Mouse (Mus musculus) cerebral cortex, adult 2 months (tissue): Measurements from ENCODE around the gene Rcor1.

Source experiments
- WGBS: fragments of 180-500 bp; shearing (Covaris S2); methylation state at CpG from one replicate; pipeline ENCODE4 v1.1.7; 2018; 5-methylcytosine and 5-hydroxymethylcytosine counted together

Rcor1 gene

GRCm38 (mm10) chr12:111021138-111021537, 18.0 kb upstream of the Rcor1 start:
- 62% methylated on average over 1 of the region's 1 CpGs for WGBS

DNA sequence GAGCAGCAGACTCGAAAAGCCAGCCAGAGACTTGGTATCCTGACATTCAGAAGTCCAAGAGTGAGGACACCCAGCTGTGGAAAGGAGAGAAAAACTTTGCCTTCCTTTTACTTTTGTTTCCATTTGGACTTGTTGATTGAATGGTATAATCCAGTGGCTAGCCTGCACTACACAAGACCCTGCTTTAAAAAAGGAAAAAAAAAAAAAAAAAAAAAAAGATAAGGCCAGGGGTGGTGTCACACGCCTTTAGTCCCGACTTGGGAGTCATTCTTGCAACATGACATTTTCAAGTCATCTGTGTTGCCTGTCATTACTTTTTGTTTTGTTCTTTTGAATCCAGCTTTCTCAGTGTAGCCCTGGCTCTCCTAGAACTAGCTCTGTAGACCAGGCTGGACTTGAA, 17.6 kb upstream of the Rcor1 start:
- 86% methylated on average over 3 of the region's 3 CpGs for WGBS

DNA sequence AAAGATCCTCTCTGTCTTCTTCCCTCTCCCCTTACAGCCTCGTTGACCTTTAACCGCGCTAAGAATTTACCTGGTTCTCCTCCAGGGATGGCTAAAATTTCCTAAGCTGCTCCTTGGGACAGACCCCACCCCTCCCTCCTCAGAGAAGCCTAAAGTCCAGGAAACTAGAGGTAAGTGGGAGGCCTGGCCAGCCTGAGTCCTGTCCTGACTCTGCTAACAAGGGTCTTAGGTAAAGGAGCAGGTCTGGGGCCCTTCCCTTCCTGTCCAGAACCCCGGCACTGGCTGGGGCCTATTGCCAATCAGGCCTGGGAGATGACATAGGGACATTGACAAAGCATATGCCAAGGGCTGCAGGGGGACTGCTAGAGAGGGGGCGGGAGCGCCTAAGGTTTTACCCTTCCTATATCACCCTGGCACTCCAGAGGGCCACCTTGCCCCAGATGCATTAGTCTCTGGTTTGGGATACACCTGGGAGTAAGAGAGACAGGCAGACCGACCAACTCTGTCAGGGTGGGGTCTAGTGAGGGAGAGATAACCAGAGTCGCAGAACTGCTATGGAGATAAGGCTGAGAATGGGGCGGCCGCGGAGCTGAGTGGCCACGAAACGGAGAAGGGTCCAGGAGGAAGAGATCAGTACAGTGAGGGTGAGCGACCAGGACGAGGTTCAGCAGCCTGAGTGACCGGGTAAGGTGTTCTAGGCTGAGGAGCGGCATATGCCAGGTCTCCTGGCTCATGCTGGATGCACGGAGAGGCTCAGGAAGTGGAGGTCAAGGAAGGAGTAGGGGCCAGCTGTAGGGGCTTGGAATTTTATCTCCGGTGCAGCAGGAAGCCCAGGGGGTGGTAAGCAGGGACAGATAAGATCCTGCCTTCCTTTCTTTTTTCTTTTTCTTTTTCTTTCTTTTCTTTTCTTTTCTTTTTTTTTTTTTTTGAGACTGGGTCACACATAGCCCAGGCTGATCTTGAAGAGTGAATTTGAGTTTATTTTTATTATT, 10.7 kb upstream of the Rcor1 start:
- WGBS, result 85% methylated on average over 19 of the region's 19 CpGs

GRCm38 (mm10) chr12:111029291-111029890, 9.8 kb upstream of the Rcor1 start:
- 84% methylated on average over 7 of the region's 7 CpGs for WGBS

GRCm38 (mm10) chr12:111032839-111033238, 6.3 kb upstream of the Rcor1 start:
- WGBS, result 78% methylated on average over 5 of the region's 5 CpGs

GRCm38 (mm10) chr12:111035182-111035824, 3.8 kb upstream of the Rcor1 start:
- 76% methylated on average over 12 of the region's 12 CpGs for WGBS

DNA sequence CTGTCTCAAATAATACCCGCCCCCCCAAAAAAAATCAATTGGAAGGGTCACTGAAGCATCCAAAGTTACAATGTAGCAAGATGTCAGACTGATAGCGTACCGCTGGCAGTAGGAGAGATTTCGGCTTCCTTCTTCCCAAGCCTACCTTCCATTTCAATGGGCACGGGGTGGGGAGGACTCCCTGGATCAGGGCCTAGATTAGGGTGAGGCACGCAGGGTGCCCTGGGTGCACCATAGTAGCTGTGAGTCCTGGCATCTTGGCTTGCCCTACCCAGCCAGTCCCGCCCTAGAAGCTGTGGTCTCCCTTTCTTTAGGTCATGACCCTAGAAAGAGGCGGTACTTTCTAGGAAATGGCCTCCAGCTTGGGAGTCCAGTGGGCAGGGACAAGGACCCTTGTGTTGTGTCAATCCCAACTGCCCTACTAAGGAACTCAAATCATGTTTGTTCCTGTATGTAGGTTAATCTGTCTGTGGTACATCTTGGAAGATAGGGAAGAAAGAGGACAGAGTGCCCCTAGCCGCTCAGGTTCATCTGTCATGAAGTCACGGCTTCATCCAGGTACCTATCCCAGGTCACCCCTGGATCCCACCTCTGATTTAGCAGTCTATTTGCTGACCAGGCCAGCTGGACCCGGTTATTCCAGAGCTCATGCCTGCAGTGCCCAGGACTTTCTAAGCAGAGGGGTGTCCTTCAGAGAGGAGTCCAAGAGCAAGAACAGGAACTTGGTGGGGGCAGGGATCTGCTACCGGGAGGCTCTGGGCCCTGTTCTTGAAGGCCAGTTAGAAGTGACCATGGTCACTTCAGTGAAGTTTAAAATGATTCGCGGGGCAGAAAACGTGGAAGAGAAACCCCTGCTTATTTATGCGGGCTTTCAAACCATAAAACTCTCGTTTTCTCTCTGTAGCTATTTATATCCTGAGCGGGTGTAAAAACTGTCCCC, 1.6 kb upstream of the Rcor1 start:
- WGBS, result 59% methylated on average over 18 of the region's 18 CpGs

- WGBS, result under 1% methylated on average over 54 of the region's 54 CpGs
Measured at GRCm38 (mm10) chr12:111038231-111038975, 748 bp upstream of the Rcor1 start.

DNA sequence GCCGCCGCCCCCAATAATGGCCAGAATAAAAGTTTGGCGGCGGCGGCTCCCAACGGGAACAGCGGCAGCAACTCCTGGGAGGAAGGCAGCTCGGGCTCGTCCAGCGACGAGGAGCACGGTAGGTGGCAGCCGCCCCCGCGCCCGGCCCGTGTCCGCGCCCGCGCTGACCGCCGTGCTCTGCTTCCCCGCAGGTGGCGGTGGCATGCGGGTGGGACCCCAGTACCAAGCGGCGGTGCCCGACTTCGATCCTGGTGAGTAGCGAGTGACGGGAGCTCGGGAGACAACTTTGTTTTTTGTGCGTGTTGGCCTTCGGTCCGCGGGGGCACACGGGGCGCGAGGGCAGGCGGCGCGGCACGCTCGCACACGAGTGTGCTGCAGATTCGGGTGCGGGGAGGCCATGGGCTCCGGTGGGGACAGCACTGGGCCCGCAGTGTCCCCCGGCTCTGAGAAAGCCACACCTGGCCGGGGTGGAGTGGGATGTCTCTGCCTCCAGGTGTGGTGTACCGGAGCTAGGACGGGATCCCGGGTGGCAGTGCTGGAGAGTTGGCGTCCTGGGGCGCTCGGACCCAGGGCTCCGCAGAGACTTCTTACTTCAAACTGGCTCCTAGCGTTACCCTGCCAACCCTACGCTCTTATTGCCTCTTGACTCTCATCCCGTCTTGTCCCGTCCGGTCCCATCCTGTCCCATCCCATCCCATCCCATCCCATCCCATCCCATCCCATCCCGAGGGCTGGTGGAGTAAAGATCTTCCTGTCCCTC, 800 bp downstream of the Rcor1 start:
- under 1% methylated on average over 63 of the region's 65 CpGs for WGBS

GRCm38 (mm10) chr12:111040531-111040860, 1.3 kb downstream of the Rcor1 start:
- WGBS, result 6% methylated on average over 3 of the region's 3 CpGs

DNA sequence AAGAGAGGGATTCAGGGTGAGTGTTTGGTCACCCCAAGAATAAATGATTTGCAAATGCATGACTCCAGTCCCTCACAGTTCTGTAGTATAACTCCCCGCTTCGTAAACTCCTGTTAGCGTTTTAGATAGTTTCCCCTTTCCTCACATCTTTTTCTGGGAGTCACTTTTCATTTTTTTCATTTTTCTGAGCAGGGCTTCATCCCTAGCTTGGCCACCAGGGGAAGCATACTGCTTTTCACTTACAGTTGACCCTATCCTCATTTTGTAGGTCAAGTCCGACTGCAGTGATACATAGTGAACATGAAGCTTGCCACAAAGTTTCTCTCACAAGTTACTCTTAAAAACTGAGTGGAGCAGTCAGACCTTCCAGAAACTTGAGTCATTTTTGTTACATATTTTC, 2.0 kb downstream of the Rcor1 start:
- WGBS, result 29% methylated on average over 4 of the region's 4 CpGs

GRCm38 (mm10) chr12:111042365-111042764, 3.2 kb downstream of the Rcor1 start:
- WGBS, result 94% methylated on average over 1 of the region's 1 CpGs

DNA sequence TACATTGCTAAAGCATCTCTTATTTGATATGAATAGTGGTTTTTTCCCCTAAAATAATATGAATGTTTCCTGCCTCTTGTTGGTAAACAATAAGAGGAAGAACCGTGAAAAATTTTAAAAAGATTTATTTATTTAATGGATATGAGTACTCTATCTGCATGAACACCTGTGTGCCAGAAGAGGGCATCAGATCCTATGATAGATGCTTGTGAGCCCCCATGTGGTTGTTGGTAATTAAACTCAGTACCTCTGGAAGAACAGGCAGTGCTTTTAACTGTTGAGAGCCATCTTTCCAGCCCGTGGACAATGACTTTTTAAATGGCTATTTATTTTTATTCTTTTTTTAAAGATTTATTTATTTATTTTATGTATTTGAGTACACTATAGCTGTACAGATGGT, 5.7 kb downstream of the Rcor1 start:
- WGBS, result 77% methylated on average over 2 of the region's 2 CpGs

- WGBS, result 61% methylated on average over 1 of the region's 1 CpGs
Measured at GRCm38 (mm10) chr12:111046866-111047265, 7.7 kb downstream of the Rcor1 start.

- 84% methylated on average over 2 of the region's 2 CpGs for WGBS
Measured at GRCm38 (mm10) chr12:111048201-111048600, 9.1 kb downstream of the Rcor1 start.

DNA sequence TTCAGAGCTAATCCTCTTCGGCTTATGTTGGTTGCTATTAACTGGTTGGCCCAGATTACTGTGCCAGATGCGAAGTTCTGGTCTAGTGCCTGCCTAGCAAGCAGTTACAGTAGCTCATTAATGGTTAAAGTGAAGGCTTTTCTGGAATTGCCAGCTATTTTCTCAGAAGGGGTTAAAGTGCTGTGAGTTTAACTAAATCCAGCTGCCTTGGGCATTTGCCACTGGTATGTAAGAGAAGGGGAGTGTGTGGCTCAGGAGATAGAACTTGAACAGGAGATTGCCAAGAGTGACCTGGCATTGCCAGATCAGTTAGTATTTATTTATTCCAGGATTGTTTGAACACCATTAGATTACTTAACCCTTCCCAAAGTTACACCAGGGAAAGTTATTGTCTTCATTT, 11.1 kb downstream of the Rcor1 start:
- WGBS, result 76% methylated on average over 2 of the region's 2 CpGs

- WGBS, result 77% methylated on average over 2 of the region's 2 CpGs
Measured at GRCm38 (mm10) chr12:111063361-111063760, 24.2 kb downstream of the Rcor1 start.

- WGBS, result 48% methylated on average over 3 of the region's 3 CpGs
Measured at GRCm38 (mm10) chr12:111064220-111064619, 25.1 kb downstream of the Rcor1 start.

DNA sequence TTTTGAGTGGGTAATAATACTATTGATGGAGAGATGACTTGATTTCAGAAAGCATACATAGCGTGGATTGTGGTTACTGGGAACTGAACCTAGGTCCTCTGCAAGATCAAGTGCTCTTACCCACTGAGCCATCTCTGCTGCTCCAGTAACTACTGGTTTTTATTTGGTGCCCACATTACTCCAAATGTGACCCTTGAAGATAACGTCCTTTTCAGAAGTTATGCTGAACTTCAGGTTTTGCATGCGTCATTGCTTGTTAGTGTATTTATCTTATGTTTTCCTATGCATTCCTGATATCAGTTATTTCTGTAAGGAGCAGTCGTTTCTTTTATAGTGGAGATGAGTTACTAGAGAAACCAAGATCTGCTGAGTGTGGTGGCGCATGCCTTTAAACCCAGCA, 26.2 kb downstream of the Rcor1 start:
- WGBS, result 89% methylated on average over 5 of the region's 5 CpGs

DNA sequence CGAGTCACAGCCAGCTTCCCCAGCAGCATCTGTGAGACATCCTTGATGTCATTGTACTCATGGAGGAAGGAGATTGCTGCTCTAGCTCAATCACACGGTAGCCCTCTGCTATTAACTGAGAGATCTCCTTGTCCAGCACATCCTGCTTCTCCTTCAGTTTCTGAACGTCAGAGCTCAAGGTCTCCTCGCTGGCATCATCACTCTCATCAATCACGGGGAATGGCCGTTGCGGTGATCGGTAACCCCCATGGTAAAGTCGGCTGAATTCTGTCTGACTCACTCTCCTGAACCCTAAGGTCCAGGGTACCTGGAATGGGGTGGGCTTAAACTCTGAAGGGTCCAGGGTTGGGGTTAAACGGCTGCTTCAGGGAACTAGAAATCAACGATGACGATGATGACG, 28.7 kb downstream of the Rcor1 start:
- 86% methylated on average over 13 of the region's 13 CpGs for WGBS
